ENCODE assay signal across 20 mouse cellular contexts in genomic region chr5:77369394-77369793, GRCm38 (mm10). TPM values are rescaled to one million over a fixed set of nuclear protein-coding genes. Genes with fewer than 3 reads are reported as not detected.
DNase-seq lines count a peak whose midpoint lies in the region; ATAC-seq lines count a peak whose summit lies in the region.
"Had no signal": no experiment of that assay in that cellular context is flagged by ENCODE, and none has a peak within 500 bp of the region (broad histone marks: within the 10 kb centered on the region; RNA-seq: fewer than 3 reads in every experiment).

No protein-coding gene starts in this region.

- no peak for DNase-seq in limb, embryonic 10.5 days (ENCODE audit: low spot score)
- DNase-seq in adrenal gland, adult (ENCODE audit: inconsistent age in 2 of 2, low spot score in 1 of 2) = no peak
- DNase-seq: cerebellum, adult 2 months; cerebellum, postnatal 36 days; forebrain, postnatal 0 days; heart, postnatal 4 days; lung, adult 2 months; midbrain, embryonic 14.5 days; spleen, adult 18-20 months had no signal

- 71% methylated on average over 5 of the region's 5 CpGs for WGBS in intestine, embryonic 15.5 days
- WGBS in intestine, embryonic 16.5 days = 63% methylated on average over 5 of the region's 5 CpGs
- 53% methylated on average over 5 of the region's 5 CpGs for WGBS in limb, embryonic 13.5 days
- WGBS in limb, embryonic 10.5 days = 82% methylated on average over 5 of the region's 5 CpGs
- WGBS in stomach, embryonic 15.5 days = 62% methylated on average over 5 of the region's 5 CpGs

- H3K4me2 ChIP-seq in intestine, embryonic 15.5 days (replicated peaks) = no peak overlapping the region
- H3K4me2 ChIP-seq in intestine, embryonic 16.5 days (ENCODE audit: low read depth, low read length) = no peak overlapping the region
- H3K4me2 ChIP-seq in limb, embryonic 13.5 days (replicated peaks) = no peak overlapping the region
- H3K4me2 ChIP-seq in stomach, embryonic 15.5 days = no peak overlapping the region
- H3K4me2 ChIP-seq: heart, embryonic 15.5 days; hindbrain, embryonic 15.5 days had no signal

- H3K27me3 ChIP-seq in intestine, embryonic 15.5 days (replicated peaks) = no peaks in the 10 kb centered on the region
- no peaks in the 10 kb centered on the region for H3K27me3 ChIP-seq in intestine, embryonic 16.5 days (replicated peaks; ENCODE audit: control insufficient read depth, insufficient read depth, low read length)
- no peaks in the 10 kb centered on the region for H3K27me3 ChIP-seq in limb, embryonic 13.5 days
- H3K27me3 ChIP-seq in limb, embryonic 10.5 days (ENCODE audit: low read depth, poor library complexity, severe bottlenecking) = 0 out of 2 replicates have a peak, but pooled peaks cover 5% of the 10 kb centered on the region
- H3K27me3 ChIP-seq in stomach, embryonic 15.5 days (replicated peaks) = no peaks in the 10 kb centered on the region
- H3K27me3 ChIP-seq: CH12.LX; heart, embryonic 15.5 days; hindbrain, embryonic 15.5 days had no signal

- H3K4me3 ChIP-seq in intestine, embryonic 15.5 days (replicated peaks) = no peak overlapping the region
- H3K4me3 ChIP-seq in intestine, embryonic 16.5 days (ENCODE audit: low read length) = no peak overlapping the region
- no peak overlapping the region for H3K4me3 ChIP-seq in limb, embryonic 13.5 days
- H3K4me3 ChIP-seq in limb, embryonic 10.5 days = no peak overlapping the region
- H3K4me3 ChIP-seq in brown adipose tissue, adult 24 weeks (ENCODE audit: insufficient read depth, low read depth, low read length) = no peak overlapping the region
- H3K4me3 ChIP-seq in stomach, embryonic 15.5 days (replicated peaks) = no peak overlapping the region
- H3K4me3 ChIP-seq: heart, embryonic 15.5 days; hindbrain, embryonic 15.5 days; megakaryocyte, embryonic 14.5 days; myocyte had no signal

- H3K27ac ChIP-seq in intestine, embryonic 15.5 days = no peak overlapping the region
- H3K27ac ChIP-seq in intestine, embryonic 16.5 days (ENCODE audit: low read length) = no peak overlapping the region
- no peak overlapping the region for H3K27ac ChIP-seq in limb, embryonic 13.5 days
- H3K27ac ChIP-seq in limb, embryonic 10.5 days = no peak overlapping the region
- peak overlapping the region; percentile 32; the same call in 1 of the 2 replicates for H3K27ac ChIP-seq in brown adipose tissue, adult 24 weeks (replicated peaks; ENCODE audit: low read depth, low read length)
- H3K27ac ChIP-seq in stomach, embryonic 15.5 days = no peak overlapping the region
- H3K27ac ChIP-seq: heart, embryonic 15.5 days; hindbrain, embryonic 15.5 days had no signal

- peak; percentile 44; the same call in 1 of the 2 replicates for ATAC-seq in intestine, embryonic 15.5 days
- ATAC-seq in intestine, embryonic 16.5 days = no peak
- peak; percentile 49; the same call in 1 of the 2 replicates for ATAC-seq in limb, embryonic 13.5 days (ENCODE audit: low FRiP score, low read depth)
- peak; percentile 33; the same call in 1 of the 2 replicates for ATAC-seq in stomach, embryonic 15.5 days (ENCODE audit: insufficient read depth, low FRiP score, low read depth)
- ATAC-seq: forebrain, postnatal 0 days; intestine, postnatal 0 days had no signal

- H3K4me1 ChIP-seq in intestine, embryonic 15.5 days (replicated peaks) = 0 out of 2 replicates have a peak, but pooled peaks cover 8% of the 10 kb centered on the region
- H3K4me1 ChIP-seq in intestine, embryonic 16.5 days (ENCODE audit: control insufficient read depth, insufficient read depth, low read length) = peaks cover 17% of the 10 kb centered on the region
- H3K4me1 ChIP-seq in limb, embryonic 13.5 days = peaks cover 41% of the 10 kb centered on the region
- H3K4me1 ChIP-seq in limb, embryonic 10.5 days = peaks cover 32% of the 10 kb centered on the region
- peaks cover 55% of the 10 kb centered on the region for H3K4me1 ChIP-seq in brown adipose tissue, adult 24 weeks (ENCODE audit: control insufficient read depth, insufficient read depth, insufficient read length, low read length)
- H3K4me1 ChIP-seq in stomach, embryonic 15.5 days = peaks cover 21% of the 10 kb centered on the region
- H3K4me1 ChIP-seq: hindbrain, embryonic 15.5 days had no signal

- no peak overlapping the region for H3K9ac ChIP-seq in intestine, embryonic 15.5 days
- H3K9ac ChIP-seq in intestine, embryonic 16.5 days (ENCODE audit: low read depth, low read length) = no peak overlapping the region
- H3K9ac ChIP-seq in limb, embryonic 13.5 days = no peak overlapping the region
- no peak overlapping the region for H3K9ac ChIP-seq in stomach, embryonic 15.5 days
- H3K9ac ChIP-seq: forebrain, postnatal 0 days; heart, embryonic 15.5 days; hindbrain, embryonic 15.5 days had no signal

- no peaks in the 10 kb centered on the region for H3K36me3 ChIP-seq in intestine, embryonic 15.5 days
- no peaks in the 10 kb centered on the region for H3K36me3 ChIP-seq in intestine, embryonic 16.5 days (ENCODE audit: control insufficient read depth, insufficient read depth, low read length)
- no peaks in the 10 kb centered on the region for H3K36me3 ChIP-seq in limb, embryonic 13.5 days
- H3K36me3 ChIP-seq in limb, embryonic 10.5 days = no peaks in the 10 kb centered on the region
- H3K36me3 ChIP-seq in stomach, embryonic 15.5 days = no peaks in the 10 kb centered on the region
- H3K36me3 ChIP-seq: heart, embryonic 15.5 days; hindbrain, embryonic 15.5 days had no signal

- H3K9me3 ChIP-seq in intestine, embryonic 15.5 days = no peaks in the 10 kb centered on the region
- H3K9me3 ChIP-seq in intestine, embryonic 16.5 days (ENCODE audit: control insufficient read depth, low read length) = no peaks in the 10 kb centered on the region
- no peaks in the 10 kb centered on the region for H3K9me3 ChIP-seq in limb, embryonic 13.5 days
- no peaks in the 10 kb centered on the region for H3K9me3 ChIP-seq in limb, embryonic 10.5 days (replicated peaks)
- H3K9me3 ChIP-seq in stomach, embryonic 15.5 days = no peaks in the 10 kb centered on the region
- H3K9me3 ChIP-seq: heart, embryonic 15.5 days; hindbrain, embryonic 15.5 days; megakaryocyte, embryonic 14.5 days had no signal

RNA-seq across cellular contexts. Expression of gene Igfbp7, which starts 38.4 kb away (rescaled TPM):
- polyA plus RNA-seq in intestine, embryonic 15.5 days (2015; fragmentation: Nextera tagmentation; extraction: Ambion mirVana) = 87.4 and 92.5 TPM in 2 replicates
- polyA plus RNA-seq in intestine, embryonic 16.5 days (2015; fragmentation: Nextera tagmentation; extraction: Ambion mirVana) = 85.2 and 109 TPM in 2 replicates
- polyA plus RNA-seq in limb, embryonic 13.5 days (2015; fragmentation: Nextera tagmentation; extraction: Ambion mirVana) = 33.4 and 35.0 TPM in 2 replicates
- 1.1 and 1.3 TPM in 2 replicates for polyA plus RNA-seq in limb, embryonic 10.5 days (2016; fragmentation: Nextera tagmentation; extraction: Ambion mirVana)
- polyA plus RNA-seq in brown adipose tissue, adult 24 weeks (2012; ENCODE audit: insufficient read depth, insufficient read length, missing spikeins) = 85.5 and 137 TPM in 2 replicates
- polyA plus RNA-seq in stomach, embryonic 15.5 days (2015; fragmentation: Nextera tagmentation; extraction: Ambion mirVana) = 146 and 174 TPM in 2 replicates

RNA-seq across cellular contexts. Expression of gene Polr2b, which starts 59.4 kb away (rescaled TPM):
- polyA plus RNA-seq in intestine, embryonic 15.5 days (2015; fragmentation: Nextera tagmentation; extraction: Ambion mirVana) = 51.5 and 55.9 TPM in 2 replicates
- 43.4 and 44.0 TPM in 2 replicates for polyA plus RNA-seq in intestine, embryonic 16.5 days (2015; fragmentation: Nextera tagmentation; extraction: Ambion mirVana)
- polyA plus RNA-seq in limb, embryonic 13.5 days (2015; fragmentation: Nextera tagmentation; extraction: Ambion mirVana) = 67.9 and 71.4 TPM in 2 replicates
- 86.2 and 95.9 TPM in 2 replicates for polyA plus RNA-seq in limb, embryonic 10.5 days (2016; fragmentation: Nextera tagmentation; extraction: Ambion mirVana)
- 25.0 and 43.6 TPM in 2 replicates for polyA plus RNA-seq in brown adipose tissue, adult 24 weeks (2012; ENCODE audit: insufficient read depth, insufficient read length, missing spikeins)
- polyA plus RNA-seq in stomach, embryonic 15.5 days (2015; fragmentation: Nextera tagmentation; extraction: Ambion mirVana) = 52.1 and 56.3 TPM in 2 replicates

RNA-seq across cellular contexts. Expression of gene Noa1, which starts 59.5 kb away (rescaled TPM):
- polyA plus RNA-seq in intestine, embryonic 15.5 days (2015; fragmentation: Nextera tagmentation; extraction: Ambion mirVana) = 35.3 and 35.4 TPM in 2 replicates
- 30.9 and 32.6 TPM in 2 replicates for polyA plus RNA-seq in intestine, embryonic 16.5 days (2015; fragmentation: Nextera tagmentation; extraction: Ambion mirVana)
- 25.8 and 26.7 TPM in 2 replicates for polyA plus RNA-seq in limb, embryonic 13.5 days (2015; fragmentation: Nextera tagmentation; extraction: Ambion mirVana)
- polyA plus RNA-seq in limb, embryonic 10.5 days (2016; fragmentation: Nextera tagmentation; extraction: Ambion mirVana) = 36.5 and 43.5 TPM in 2 replicates
- 22.2 and 29.5 TPM in 2 replicates for polyA plus RNA-seq in brown adipose tissue, adult 24 weeks (2012; ENCODE audit: insufficient read depth, insufficient read length, missing spikeins)
- polyA plus RNA-seq in stomach, embryonic 15.5 days (2015; fragmentation: Nextera tagmentation; extraction: Ambion mirVana) = 32.0 and 32.2 TPM in 2 replicates

Comparison
In these comparisons a context has a peak if more than half of its experiments do, and no peak if none do; other contexts are left out.
1. RNA of gene Igfbp7, which starts 38.4 kb away (polyA plus RNA-seq): 146 to 174 TPM in stomach, embryonic 15.5 days, 87.4 to 92.5 TPM in intestine, embryonic 15.5 days, 85.5 to 137 TPM in brown adipose tissue, adult 24 weeks, 85.2 to 109 TPM in intestine, embryonic 16.5 days and 33.4 to 35.0 TPM in limb, embryonic 13.5 days; 1.1 to 1.3 TPM in limb, embryonic 10.5 days; every median in the first group is over 10 times any median in the second.